Mouse (Mus musculus): Measurements from ENCODE around the gene Vmn2r66. TPM values are rescaled to one million over a fixed set of nuclear protein-coding genes. Genes with fewer than 3 reads are reported as not detected.

Gene Vmn2r66
- total RNA-seq (2014; fragmentation: Nextera tagmentation) (not detected in 2 replicates), total RNA-seq (2017) (not detected in 2 replicates)

DNA sequence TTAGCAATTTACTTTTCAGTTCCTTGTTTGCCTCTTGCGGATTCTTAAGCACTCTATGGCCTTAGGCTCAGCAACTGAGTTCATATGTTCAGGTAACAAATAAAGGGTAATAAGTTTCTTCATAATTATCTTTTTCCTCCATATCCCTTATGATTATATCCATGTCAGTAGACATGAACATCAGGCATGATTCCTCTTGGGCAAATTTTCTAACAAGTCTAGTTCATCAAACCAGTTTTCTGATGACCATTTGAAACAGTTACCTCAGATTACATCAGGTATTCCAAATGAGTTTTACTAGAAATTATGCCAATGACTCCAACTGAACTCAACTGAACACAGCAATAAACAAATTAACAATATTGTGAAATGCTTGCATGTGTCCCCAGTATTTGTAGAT lies at the start of gene Vmn2r66:
TSS of gene Vmn2r66 (minus strand) at position 101 of the 400 bp plus-strand sequence.
- ATAC-seq (replicated peaks; ENCODE audit: poor library complexity, severe bottlenecking), result no peak

DNA sequence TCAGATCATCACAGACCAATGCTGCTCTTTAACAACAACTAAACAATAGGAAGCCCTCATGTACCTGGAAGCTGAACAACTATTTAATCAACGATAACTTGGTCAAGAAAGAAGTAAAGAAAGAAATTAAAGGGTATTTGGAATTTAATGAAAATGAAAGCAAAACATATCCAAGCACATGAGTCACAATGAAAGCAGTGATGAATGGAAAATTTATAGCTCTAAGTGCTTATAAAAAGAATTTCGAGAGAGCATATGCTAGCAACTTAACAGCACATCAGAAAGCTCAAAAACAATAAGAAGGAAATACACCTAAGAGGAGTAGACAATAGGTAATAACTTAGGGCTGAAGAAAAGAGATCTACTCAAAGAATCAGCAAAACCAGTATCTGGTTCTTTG lies 15.4 kb downstream of the Vmn2r66 start:
- ATAC-seq (replicated peaks; ENCODE audit: poor library complexity, severe bottlenecking), result no peak

DNA sequence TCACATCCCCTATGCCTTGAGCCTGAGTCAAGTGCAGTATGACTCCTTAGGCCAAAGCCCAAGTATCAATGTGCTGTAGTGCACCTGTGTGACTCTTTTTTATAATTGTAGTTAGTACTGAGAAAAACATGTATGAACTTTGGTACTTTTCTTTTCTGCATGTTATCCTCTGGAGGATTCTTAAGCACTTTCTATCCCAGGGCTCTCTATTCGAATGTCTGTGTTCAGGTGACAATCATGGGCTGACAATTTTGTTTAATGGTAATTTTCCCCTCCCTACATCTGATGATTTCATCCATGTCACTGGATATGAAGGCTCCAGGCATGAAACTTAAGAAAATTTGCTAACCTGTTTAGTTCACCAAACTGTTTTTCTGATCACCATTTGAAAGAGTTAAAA lies 48.1 kb downstream of the Vmn2r66 start, which contains the start of gene Vmn2r65:
TSS of gene Vmn2r65 (minus strand) at position 101 of the 400 bp plus-strand sequence.
- no peak for ATAC-seq (replicated peaks; ENCODE audit: poor library complexity, severe bottlenecking)

Other genes starting within 250 kb of the Vmn2r66 start
- gene Olfr291, start 158.7 kb downstream of the Vmn2r66 start, total RNA-seq (2014; fragmentation: Nextera tagmentation), result not detected in 2 replicates
- not detected in 2 replicates for gene Olfr291, start 158.7 kb downstream of the Vmn2r66 start, total RNA-seq (2017)
- not detected in 2 replicates for gene Vmn2r65, start 48.2 kb downstream of the Vmn2r66 start, total RNA-seq (2014; fragmentation: Nextera tagmentation)
- not detected in 2 replicates for gene Vmn2r65, start 48.2 kb downstream of the Vmn2r66 start, total RNA-seq (2017)
- not detected in 2 replicates for gene Vmn2r67, start 143.7 kb upstream of the Vmn2r66 start, total RNA-seq (2014; fragmentation: Nextera tagmentation)
- gene Vmn2r67, start 143.7 kb upstream of the Vmn2r66 start, total RNA-seq (2017), result not detected in 2 replicates
- not detected in 2 replicates for gene Vmn2r68, start 225.5 kb upstream of the Vmn2r66 start, total RNA-seq (2014; fragmentation: Nextera tagmentation)
- gene Vmn2r68, start 225.5 kb upstream of the Vmn2r66 start, total RNA-seq (2017), result not detected in 2 replicates